Mouse (Mus musculus) lung, adult 2 months (tissue): ENCODE data around the gene Gm6034.

ENCODE experiments used
- CTCF ChIP-seq: fragments of 200-500 bp; IDR thresholded peaks from 2 replicates; pipeline ENCODE4 v1.5.1; 2011; ENCODE audit warnings: mild to moderate bottlenecking, low read length, control low read depth; ENCODE audit not compliant: insufficient read depth
- POLR2A ChIP-seq: fragments of 200-500 bp; IDR thresholded peaks from 2 replicates; pipeline ENCODE4 v1.6.1; 2011; ENCODE audit warnings: low read depth, mild to moderate bottlenecking, control low read depth, low read length, borderline replicate concordance; ENCODE audit errors: extremely low read depth

- no peak for TF ChIP-seq CTCF
- TF ChIP-seq POLR2A, result no peak
Measured at GRCm38 (mm10) chr17:36001121-36001897, 41.5 kb upstream of the Gm6034 start.
